Mouse (Mus musculus): Measurements from ENCODE around the gene Hnrnpul1. TPM values are rescaled to one million over a fixed set of nuclear protein-coding genes. Genes with fewer than 3 reads are reported as not detected.
"Not testable (repeated sequence)": the region's sequence is repeated elsewhere in the genome, so short reads cannot be mapped to it uniquely, and the experiment has no call there.

Gene Hnrnpul1
- 100 to 1,000 TPM; 122 to 129 TPM for total RNA-seq (2021)
- long read RNA-seq, transcript Hnrnpul1-205 (15 exons, 3,784 nt) = major isoform, 16 of 40 reads
- long read RNA-seq, partial matches to known transcripts = 19 of 40 reads
- long read RNA-seq, other reads (novel, unspliced or antisense) = 3 of 40 reads

- peak; percentile 100 for DNase-seq (ENCODE audit: low spot score in 2 of 2)
Measured at GRCm38 (mm10) chr7:25754738-25755467, at the start of gene Hnrnpul1. Hnrnpul1 (minus strand) TSS chr7:25754757.

GRCm38 (mm10) chr7:25803460-25803859, 48.9 kb upstream of the Hnrnpul1 start:
- DNase-seq (ENCODE audit: low spot score in 2 of 2) = no peak

- no peak for DNase-seq (ENCODE audit: low spot score in 2 of 2)
Measured at GRCm38 (mm10) chr7:25802241-25803125, 47.9 kb upstream of the Hnrnpul1 start.

- DNase-seq (ENCODE audit: low spot score in 2 of 2) = no peak
Measured at GRCm38 (mm10) chr7:25801031-25801430, 46.5 kb upstream of the Hnrnpul1 start.

GRCm38 (mm10) chr7:25799369-25799768, 44.8 kb upstream of the Hnrnpul1 start:
- no peak for DNase-seq (ENCODE audit: low spot score in 2 of 2)

- no peak for DNase-seq (ENCODE audit: low spot score in 2 of 2)
Measured at GRCm38 (mm10) chr7:25798540-25798939, 44.0 kb upstream of the Hnrnpul1 start.

DNA sequence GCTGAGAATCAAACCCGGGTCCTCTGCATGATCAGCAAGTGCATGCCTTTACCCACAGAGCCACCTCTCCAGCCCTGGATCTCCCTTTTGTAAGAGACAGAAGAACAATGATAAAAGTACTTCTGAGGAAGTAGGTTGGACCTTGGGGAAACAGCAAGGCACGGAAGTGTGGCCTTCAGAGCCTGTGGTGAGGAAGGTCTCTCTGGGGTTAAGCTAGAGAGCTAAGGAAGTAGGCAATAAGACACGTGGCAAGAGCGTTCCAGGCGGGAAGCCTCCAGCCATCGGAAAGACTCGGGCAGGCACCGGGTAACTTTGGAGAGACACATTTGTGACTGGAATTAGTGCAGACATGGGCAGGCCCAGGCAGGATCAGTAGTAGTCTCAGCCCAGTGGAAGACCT, 40.2 kb upstream of the Hnrnpul1 start:
- DNase-seq (ENCODE audit: low spot score in 2 of 2) = no peak

- DNase-seq (ENCODE audit: low spot score in 2 of 2) = peak in 1 of 2 experiments; percentile 42
Measured at GRCm38 (mm10) chr7:25793679-25794078, 39.1 kb upstream of the Hnrnpul1 start.

- DNase-seq (ENCODE audit: low spot score in 2 of 2) = not testable (repeated sequence)
Measured at GRCm38 (mm10) chr7:25792966-25793365, 38.4 kb upstream of the Hnrnpul1 start.

- no peak for DNase-seq (ENCODE audit: low spot score in 2 of 2)
Measured at GRCm38 (mm10) chr7:25790615-25791014, 36.1 kb upstream of the Hnrnpul1 start.

DNA sequence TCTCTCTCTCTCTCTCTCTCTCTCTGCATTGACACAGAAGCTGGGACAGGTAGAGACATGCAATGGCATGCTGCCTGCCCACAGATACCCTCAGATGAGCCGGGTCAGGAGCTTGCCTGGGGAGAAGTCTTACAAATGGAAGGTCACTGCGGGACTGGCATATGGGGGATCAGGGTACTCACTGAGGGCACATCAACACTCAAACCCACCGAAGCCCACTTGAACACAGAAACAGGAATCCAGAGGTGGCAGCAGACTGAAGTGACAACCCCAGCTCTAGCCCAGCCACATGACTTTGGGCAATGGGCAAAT, 34.5 kb upstream of the Hnrnpul1 start:
- no peak for DNase-seq (ENCODE audit: low spot score in 2 of 2)

- DNase-seq (ENCODE audit: low spot score in 2 of 2) = peak; percentile 64 to 72
Measured at GRCm38 (mm10) chr7:25788220-25789128, 33.9 kb upstream of the Hnrnpul1 start, which contains the start of gene Axl. Axl (minus strand) TSS chr7:25788705.

DNA sequence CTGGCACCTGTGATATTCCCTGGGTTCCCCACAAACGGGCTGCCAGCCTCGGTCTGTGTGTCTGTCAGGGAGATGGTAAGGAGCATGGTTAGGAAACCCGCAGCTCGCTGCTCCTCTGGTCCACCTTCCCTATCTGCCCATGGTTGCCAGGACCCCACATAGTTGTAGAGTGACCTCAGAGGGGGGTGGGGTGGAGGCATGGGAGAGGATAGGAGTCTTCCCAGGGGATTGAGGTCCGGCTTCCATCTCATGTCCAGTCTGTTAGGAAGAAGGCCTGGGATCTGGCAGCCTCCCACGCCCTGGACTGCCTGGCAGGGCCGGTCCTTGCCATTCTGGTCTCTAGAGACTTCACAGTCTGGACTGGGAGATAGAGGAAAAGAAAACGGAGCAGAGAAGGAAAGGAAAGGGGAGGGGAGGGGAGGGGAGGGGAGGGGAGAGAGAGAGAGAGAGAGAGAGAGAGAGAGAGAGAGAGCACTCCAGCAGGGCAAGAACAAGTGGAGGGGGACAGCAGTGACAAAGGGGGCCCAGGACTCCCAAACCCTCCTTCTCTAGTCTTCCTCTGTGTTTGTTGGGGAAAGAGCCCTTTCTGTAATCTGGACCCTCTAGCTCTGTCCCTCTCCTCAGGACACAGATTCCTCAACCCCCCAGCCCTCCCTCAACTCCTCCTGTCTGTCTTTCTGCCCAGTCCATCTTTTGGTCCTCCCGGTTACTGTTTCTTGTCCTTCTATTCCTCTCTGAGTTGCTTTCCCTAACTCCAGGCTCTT, 33.1 kb upstream of the Hnrnpul1 start:
- no peak for DNase-seq (ENCODE audit: low spot score in 2 of 2)

- DNase-seq (ENCODE audit: low spot score in 2 of 2) = no peak
Measured at GRCm38 (mm10) chr7:25786974-25787373, 32.4 kb upstream of the Hnrnpul1 start.

- DNase-seq (ENCODE audit: low spot score in 2 of 2) = no peak
Measured at GRCm38 (mm10) chr7:25785752-25786151, 31.2 kb upstream of the Hnrnpul1 start.

- no peak for DNase-seq (ENCODE audit: low spot score in 2 of 2)
Measured at GRCm38 (mm10) chr7:25784808-25785207, 30.3 kb upstream of the Hnrnpul1 start.

GRCm38 (mm10) chr7:25783746-25784145, 29.2 kb upstream of the Hnrnpul1 start:
- no peak for DNase-seq (ENCODE audit: low spot score in 2 of 2)

GRCm38 (mm10) chr7:25782744-25783143, 28.2 kb upstream of the Hnrnpul1 start:
- no peak for DNase-seq (ENCODE audit: low spot score in 2 of 2)

- DNase-seq (ENCODE audit: low spot score in 2 of 2) = no peak
Measured at GRCm38 (mm10) chr7:25781937-25782610, 27.5 kb upstream of the Hnrnpul1 start.
